Mouse (Mus musculus) adrenal gland, adult (tissue): ENCODE measurements at regions not wholly inside any gene's neighbourhood (a gene's known extent, or its start where the extent isn't known, plus 50 kb on each side); places are given as distances from the start of the nearest gene placed in this dataset.
"Not testable (repeated sequence)": the region's sequence is repeated elsewhere in the genome, so short reads cannot be mapped to it uniquely, and the experiment has no call there.

Source experiments
- DNase-seq, 2 experiments: peaks; one replicate each; pipeline ENCODE4 v3.0.0; 2022 to 2023; ENCODE audit warnings: low spot score in 1 of 2; ENCODE audit not compliant: inconsistent age in 2 of 2

DNA sequence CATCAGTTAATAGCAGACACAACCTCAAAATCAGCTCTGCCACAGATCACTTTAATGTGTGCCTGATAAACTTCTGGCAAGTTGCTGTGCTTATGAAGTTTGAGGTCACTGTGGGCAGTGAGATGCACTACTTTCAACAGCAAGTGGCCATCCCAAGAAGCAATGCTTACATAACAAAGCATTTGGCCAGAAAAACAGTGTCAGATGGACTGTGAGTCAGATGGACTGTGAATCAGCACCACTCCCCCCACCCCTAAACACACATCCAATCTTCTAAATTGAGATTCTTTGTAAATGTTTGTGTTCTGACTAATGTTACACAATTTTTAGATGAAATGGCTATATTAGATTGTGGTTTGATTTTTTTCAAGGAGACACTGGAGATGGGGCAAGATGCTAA is 550.7 kb downstream of the Nxph1 start:
- peak; percentile 39 to 81 for DNase-seq

DNA sequence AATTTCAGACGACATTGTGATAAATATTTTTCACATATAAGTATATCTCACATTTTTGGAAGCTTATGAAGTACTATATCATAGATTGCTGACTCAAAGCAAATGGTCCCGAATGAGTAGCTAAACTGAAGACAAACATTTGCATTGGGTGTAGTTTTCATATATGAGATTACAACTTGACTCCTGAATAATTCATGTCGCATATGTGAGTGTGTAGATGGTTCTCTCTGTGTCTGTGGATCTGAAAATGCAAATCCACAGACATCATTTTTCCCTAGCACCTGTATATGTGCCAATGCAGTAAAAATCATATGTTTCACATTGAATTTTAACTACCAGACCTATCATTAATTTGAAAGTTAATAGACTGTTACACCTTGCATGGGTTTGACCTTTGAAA is 586.2 kb downstream of the Nxph1 start:
- DNase-seq = no peak

- no peak for DNase-seq
These were observed 590.5 kb downstream of the Nxph1 start for GRCm38 (mm10) chr6:9538737-9539136.

- DNase-seq = no peak
These were observed 602.1 kb downstream of the Nxph1 start for GRCm38 (mm10) chr6:9550096-9550939.

DNA sequence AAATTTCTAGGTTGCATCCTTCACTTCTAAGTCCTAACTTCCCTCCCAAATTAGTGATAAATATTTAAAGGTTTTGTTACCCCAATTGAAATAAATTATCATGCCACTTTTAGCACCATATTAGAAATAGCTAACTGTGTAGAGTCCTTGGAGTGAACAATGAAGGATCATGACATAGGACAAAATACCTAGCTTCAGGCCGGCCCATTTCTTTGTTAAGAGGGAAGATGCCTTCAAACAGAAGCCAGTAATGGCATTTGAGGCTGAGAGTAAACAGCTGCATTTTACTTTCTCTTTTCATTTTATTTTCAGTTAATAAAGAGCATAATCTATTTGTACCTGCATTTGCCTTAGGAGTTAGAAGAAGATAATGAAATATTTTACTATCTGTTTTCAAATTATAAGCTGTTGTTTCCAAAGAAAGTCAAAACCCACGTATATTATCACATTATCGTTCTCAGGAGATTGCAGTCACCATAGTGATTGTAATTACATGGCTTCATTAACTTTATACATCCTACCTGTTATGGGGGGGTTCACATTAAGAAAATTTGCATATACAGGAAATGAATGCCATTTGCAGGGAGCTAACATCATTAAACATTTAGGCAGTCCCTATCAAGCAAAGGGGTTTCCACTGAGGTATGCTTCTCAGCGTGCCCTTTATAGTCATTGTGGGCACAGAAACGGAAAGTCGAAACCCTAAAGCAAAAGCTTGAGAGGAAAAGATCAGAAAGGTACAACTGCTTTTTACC is 615.2 kb downstream of the Nxph1 start:
- DNase-seq = no peak

- no peak for DNase-seq
These were observed 623.6 kb downstream of the Nxph1 start for GRCm38 (mm10) chr6:9571787-9572186.

DNA sequence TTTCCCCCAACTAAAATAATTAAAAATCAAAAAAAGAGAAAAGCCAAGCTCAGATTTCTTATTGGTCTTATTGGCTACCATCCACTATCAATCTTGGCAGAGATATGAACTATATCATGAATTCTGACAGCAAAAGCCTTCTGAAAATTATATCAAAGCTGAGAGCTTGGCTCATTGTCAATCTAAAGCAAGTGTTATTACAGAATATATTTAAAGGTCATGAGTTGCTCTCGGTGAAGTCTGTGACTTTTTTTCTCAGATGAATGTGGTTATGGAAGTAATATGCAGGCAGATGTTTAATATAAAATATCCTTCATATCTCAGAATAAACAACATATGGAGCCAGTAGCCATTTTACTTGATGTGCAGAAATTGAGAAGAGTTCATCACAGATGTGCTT is 645.2 kb downstream of the Nxph1 start:
- DNase-seq = no peak

- no peak for DNase-seq
These were observed 651.2 kb downstream of the Nxph1 start for GRCm38 (mm10) chr6:9599418-9599817.

DNA sequence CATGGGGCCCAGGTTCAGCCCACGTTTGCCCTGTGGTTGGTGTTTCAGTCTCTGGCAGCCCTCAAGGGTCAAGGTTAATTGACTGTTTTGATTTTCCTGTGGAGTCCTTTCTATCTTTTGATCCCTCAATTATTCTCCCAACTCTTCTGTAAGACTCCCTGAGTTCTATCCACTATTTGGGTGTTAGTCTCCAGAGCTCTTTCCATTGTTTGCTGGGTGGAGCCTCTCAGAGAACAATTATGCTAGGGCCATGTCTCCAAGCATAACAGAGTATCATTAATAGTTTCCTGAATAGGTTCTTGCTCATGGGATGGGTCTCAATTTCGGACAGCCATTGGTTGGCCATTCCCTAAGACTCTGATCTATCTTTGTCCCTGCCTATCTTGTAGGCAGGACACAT is 685.7 kb downstream of the Nxph1 start:
- DNase-seq = no peak

DNA sequence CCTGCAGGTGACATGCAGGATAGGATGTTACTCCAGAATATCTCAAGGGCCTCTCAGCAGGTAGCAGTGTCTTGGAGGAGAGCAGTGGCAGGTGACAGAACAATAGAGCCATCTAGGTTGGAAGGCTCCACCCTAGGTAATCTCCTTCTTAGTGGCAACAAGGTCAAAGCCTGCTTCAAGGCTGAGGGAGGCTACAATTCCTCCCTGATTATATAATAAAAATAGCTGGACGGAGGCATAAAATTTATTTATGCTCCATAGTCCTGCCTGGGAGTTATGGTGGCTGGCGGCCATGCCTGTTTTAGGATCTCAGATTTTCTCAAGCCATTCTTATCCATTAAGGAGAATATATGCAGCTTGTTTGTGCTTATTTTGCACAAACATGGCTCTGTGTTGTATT is 695.2 kb downstream of the Nxph1 start:
- DNase-seq = not testable (repeated sequence)

GRCm38 (mm10) chr6:9643926-9644325 is 695.7 kb downstream of the Nxph1 start:
- DNase-seq = not testable (repeated sequence)

GRCm38 (mm10) chr6:9659672-9660071 is 711.4 kb downstream of the Nxph1 start:
- DNase-seq = no peak

- DNase-seq = no peak
These were observed 737.0 kb downstream of the Nxph1 start for GRCm38 (mm10) chr6:9685182-9685581.

DNA sequence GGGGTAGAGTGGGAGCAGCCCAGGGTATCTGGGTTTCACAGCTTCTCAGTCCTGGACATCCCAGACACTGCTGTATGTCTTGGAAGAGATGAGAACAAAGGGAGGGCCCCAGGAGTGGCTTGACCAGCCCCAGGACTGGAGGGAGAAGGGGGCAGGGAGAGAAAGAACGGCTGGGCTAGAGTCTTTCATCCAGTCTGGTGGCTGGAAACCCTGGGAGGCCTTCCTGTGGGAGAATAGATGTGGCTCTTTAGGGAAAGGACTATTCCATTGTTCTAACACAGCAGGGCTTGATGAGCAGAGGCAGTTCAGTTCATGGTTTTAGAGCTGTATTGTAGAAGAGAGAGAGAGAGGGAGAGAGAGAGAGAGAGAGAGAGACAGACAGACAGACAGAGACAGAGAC is 745.5 kb downstream of the Nxph1 start:
- DNase-seq = no peak

GRCm38 (mm10) chr6:9697698-9698097 is 749.5 kb downstream of the Nxph1 start:
- no peak for DNase-seq

GRCm38 (mm10) chr6:9698193-9698592 is 750.0 kb downstream of the Nxph1 start:
- no peak for DNase-seq
